Mouse (Mus musculus) kidney, adult 2 months (tissue): ENCODE measurements at regions not wholly inside any gene's neighbourhood (a gene's known extent, or its start where the extent isn't known, plus 50 kb on each side); places are given as distances from the start of the nearest gene placed in this dataset.

ENCODE experiments used
- CTCF ChIP-seq: fragments of 200-500 bp; conservative IDR thresholded peaks from 2 replicates; pipeline ENCODE4 v1.5.1; 2011; ENCODE audit warnings: low read depth, mild to moderate bottlenecking, control low read depth, low read length, moderate library complexity, mixed read lengths; ENCODE audit not compliant: insufficient read depth, insufficient read length
- POLR2A ChIP-seq: fragments of 200-500 bp; IDR thresholded peaks from one replicate; pipeline ENCODE4 v1.6.1; 2011; ENCODE audit warnings: low read depth, low read length, control low read depth

DNA sequence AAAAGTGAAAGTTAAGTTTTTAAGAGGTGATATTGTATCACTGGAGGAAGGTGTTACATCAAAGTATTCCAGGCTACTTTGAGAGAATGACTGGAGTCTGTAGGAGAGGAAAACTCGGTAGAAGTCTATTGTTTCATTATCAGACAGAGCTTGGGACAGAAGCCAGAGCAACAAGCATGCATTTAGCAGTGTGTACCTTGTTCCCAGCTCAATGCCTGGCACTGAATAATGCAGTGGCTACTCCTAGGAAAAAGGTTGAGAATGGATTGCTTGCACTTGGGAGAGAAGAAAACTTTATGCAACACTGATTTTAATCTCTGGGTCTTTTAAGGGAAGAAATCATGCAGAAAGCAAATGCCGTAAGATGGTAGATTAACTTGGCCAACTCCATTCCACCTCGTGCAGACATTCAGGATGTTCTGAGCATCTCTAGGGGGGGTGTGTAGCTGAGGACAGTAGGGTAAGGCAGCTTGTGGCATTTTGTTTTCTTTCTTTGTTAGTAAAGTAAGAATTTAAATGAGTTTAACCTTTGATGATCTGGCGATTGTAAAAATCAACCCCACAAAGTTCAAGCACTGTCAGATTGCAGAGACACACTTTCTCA is 138.5 kb upstream of the Astn2 start:
- TF ChIP-seq CTCF = no peak
- no peak for TF ChIP-seq POLR2A
